Mouse (Mus musculus): Measurements from ENCODE around the gene Jph4.

DNA sequence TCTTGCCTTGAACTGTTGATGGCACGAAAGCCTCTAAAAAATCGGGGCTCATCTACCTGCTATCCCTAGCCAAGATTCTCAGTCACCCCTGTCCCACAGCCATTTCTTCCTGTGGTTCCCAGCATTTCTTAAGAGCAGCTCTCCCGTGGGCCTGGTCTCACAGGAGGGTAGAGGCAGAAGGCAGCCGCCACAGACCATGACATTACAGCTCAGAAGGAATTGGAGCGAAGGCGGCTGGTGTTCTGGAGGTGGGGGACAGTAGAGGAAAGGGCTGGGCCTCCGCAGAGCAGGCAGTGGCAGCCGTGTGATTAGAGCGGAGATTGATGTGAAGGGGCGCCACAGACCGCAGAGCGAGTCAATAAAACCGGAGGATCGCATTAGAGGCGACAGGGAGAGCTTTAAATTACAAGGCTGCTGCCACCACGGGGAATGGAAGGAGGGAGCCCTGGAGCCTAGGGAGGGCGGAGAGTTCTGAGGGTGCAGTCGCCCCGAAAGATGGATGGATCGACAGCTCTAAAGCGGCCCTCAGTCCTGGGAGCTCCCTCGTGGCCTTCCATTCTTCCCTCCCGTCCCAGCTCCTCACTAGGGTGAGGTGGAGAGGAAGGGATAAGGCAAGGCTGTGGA lies 38.3 kb downstream of the Jph4 start:
- TF ChIP-seq CTCF (IDR thresholded peaks at IDR 0.05; ENCODE audit: extremely low read depth, insufficient read depth, insufficient read length, insufficient replicate concordance) (no peak), POLR2A (IDR thresholded peaks at IDR 0.05; ENCODE audit: low read depth, low read length) (no peak)

Data from spleen, adult 2 months (tissue).